Mouse (Mus musculus): ENCODE data around the gene Smok3c. TPM values are rescaled to one million over a fixed set of nuclear protein-coding genes. Genes with fewer than 3 reads are reported as not detected.
"Not testable (repeated sequence)": the region's sequence is repeated elsewhere in the genome, so short reads cannot be mapped to it uniquely, and the experiment has no call there.

Gene Smok3c
- polyA plus RNA-seq (2012; ENCODE audit: insufficient read depth, low replicate concordance) = not detected in 2 replicates

GRCm38 (mm10) chr5:138052894-138053293 is at the start of gene Smok3c:
TSS of gene Smok3c (plus strand) at chr5:138053194.
- not testable (repeated sequence) for H3K36me3 ChIP-seq (replicated peaks; ENCODE audit: low read length); H3K27me3 ChIP-seq (replicated peaks); H3K4me3 ChIP-seq (replicated peaks); H3K4me1 ChIP-seq; H3K9me3 ChIP-seq

GRCm38 (mm10) chr5:138009437-138009836 is 43.6 kb upstream of the Smok3c start:
- no peaks in the 10 kb centered on the region for H3K4me1 ChIP-seq
- H3K4me3 ChIP-seq (replicated peaks) = no peak overlapping the region
- no peak for TF ChIP-seq GATA1 (IDR thresholded peaks at IDR 0.05; ENCODE audit: borderline replicate concordance, low read length)
- no peak for TF ChIP-seq FLI1 (IDR thresholded peaks at IDR 0.05; ENCODE audit: low read length)
- no peaks in the 10 kb centered on the region for H3K36me3 ChIP-seq (replicated peaks; ENCODE audit: low read length)
- no peaks in the 10 kb centered on the region for H3K9me3 ChIP-seq
- no peaks in the 10 kb centered on the region for H3K27me3 ChIP-seq (replicated peaks)

GRCm38 (mm10) chr5:138012382-138012781 is 40.6 kb upstream of the Smok3c start:
- Histone ChIP-seq H3K9me3 (no peaks in the 10 kb centered on the region), H3K36me3 (replicated peaks; ENCODE audit: low read length) (no peaks in the 10 kb centered on the region), H3K27me3 (replicated peaks) (peaks cover 3% of the 10 kb centered on the region), H3K4me3 (replicated peaks) (no peak overlapping the region), H3K4me1 (no peaks in the 10 kb centered on the region)
- TF ChIP-seq FLI1 (IDR thresholded peaks at IDR 0.05; ENCODE audit: low read length) (no peak), GATA1 (IDR thresholded peaks at IDR 0.05; ENCODE audit: borderline replicate concordance, low read length) (no peak)

GRCm38 (mm10) chr5:138016530-138016929 is 36.5 kb upstream of the Smok3c start:
- H3K9me3 ChIP-seq = no peaks in the 10 kb centered on the region
- TF ChIP-seq FLI1 (IDR thresholded peaks at IDR 0.05; ENCODE audit: low read length) = no peak
- no peak for TF ChIP-seq GATA1 (IDR thresholded peaks at IDR 0.05; ENCODE audit: borderline replicate concordance, low read length)

GRCm38 (mm10) chr5:138016997-138017396 is 36.0 kb upstream of the Smok3c start:
- no peak for TF ChIP-seq GATA1 (IDR thresholded peaks at IDR 0.05; ENCODE audit: borderline replicate concordance, low read length)
- no peak for TF ChIP-seq FLI1 (IDR thresholded peaks at IDR 0.05; ENCODE audit: low read length)
- Histone ChIP-seq H3K36me3 (replicated peaks; ENCODE audit: low read length) (no peaks in the 10 kb centered on the region), H3K27me3 (replicated peaks) (peaks cover 3% of the 10 kb centered on the region), H3K4me1 (no peaks in the 10 kb centered on the region), H3K9me3 (no peaks in the 10 kb centered on the region), H3K4me3 (replicated peaks) (no peak overlapping the region)

More at GRCm38 (mm10) chr5:138016530-138016929, 36.5 kb upstream of the Smok3c start:
- H3K27me3 ChIP-seq (replicated peaks) = peaks cover 3% of the 10 kb centered on the region
- no peak overlapping the region for H3K4me3 ChIP-seq (replicated peaks)
- no peaks in the 10 kb centered on the region for H3K36me3 ChIP-seq (replicated peaks; ENCODE audit: low read length)
- no peaks in the 10 kb centered on the region for H3K4me1 ChIP-seq

- not testable (repeated sequence) for H3K27me3 ChIP-seq (replicated peaks); H3K4me3 ChIP-seq (replicated peaks); H3K9me3 ChIP-seq; H3K4me1 ChIP-seq; H3K36me3 ChIP-seq (replicated peaks; ENCODE audit: low read length)
Observed at GRCm38 (mm10) chr5:138019577-138019976, 33.4 kb upstream of the Smok3c start.

GRCm38 (mm10) chr5:138020961-138021479 is 32.0 kb upstream of the Smok3c start, which contains the start of the genes Smok3a and Smok3b:
TSS of gene Smok3a (plus strand) at chr5:138021261.
TSS of gene Smok3b (plus strand) at chr5:138021429.
- H3K4me3 ChIP-seq (replicated peaks); H3K9me3 ChIP-seq; H3K36me3 ChIP-seq (replicated peaks; ENCODE audit: low read length); H3K27me3 ChIP-seq (replicated peaks); H3K4me1 ChIP-seq: not testable (repeated sequence)

GRCm38 (mm10) chr5:138073803-138074202 is 20.8 kb downstream of the Smok3c start:
- Histone ChIP-seq H3K36me3 (replicated peaks; ENCODE audit: low read length) (no peaks in the 10 kb centered on the region), H3K9me3 (peaks cover 11% of the 10 kb centered on the region), H3K4me3 (replicated peaks) (no peak overlapping the region), H3K4me1 (no peaks in the 10 kb centered on the region), H3K27me3 (replicated peaks) (peaks cover 3% of the 10 kb centered on the region)
- TF ChIP-seq GATA1 (IDR thresholded peaks at IDR 0.05; ENCODE audit: borderline replicate concordance, low read length) = no peak
- no peak for TF ChIP-seq FLI1 (IDR thresholded peaks at IDR 0.05; ENCODE audit: low read length)

- TF ChIP-seq FLI1 (IDR thresholded peaks at IDR 0.05; ENCODE audit: low read length) (no peak), GATA1 (IDR thresholded peaks at IDR 0.05; ENCODE audit: borderline replicate concordance, low read length) (no peak)
- H3K27me3 ChIP-seq (replicated peaks) = peaks cover 3% of the 10 kb centered on the region
- no peaks in the 10 kb centered on the region for H3K4me1 ChIP-seq
- H3K9me3 ChIP-seq = peaks cover 11% of the 10 kb centered on the region
- no peak overlapping the region for H3K4me3 ChIP-seq (replicated peaks)
- H3K36me3 ChIP-seq (replicated peaks; ENCODE audit: low read length) = no peaks in the 10 kb centered on the region
Observed at GRCm38 (mm10) chr5:138075684-138076083, 22.7 kb downstream of the Smok3c start.

GRCm38 (mm10) chr5:138076148-138076547 is 23.2 kb downstream of the Smok3c start:
- peaks cover 11% of the 10 kb centered on the region for H3K9me3 ChIP-seq
- H3K4me1 ChIP-seq = no peaks in the 10 kb centered on the region
- peaks cover 3% of the 10 kb centered on the region for H3K27me3 ChIP-seq (replicated peaks)
- no peaks in the 10 kb centered on the region for H3K36me3 ChIP-seq (replicated peaks; ENCODE audit: low read length)
- no peak overlapping the region for H3K4me3 ChIP-seq (replicated peaks)
- TF ChIP-seq GATA1 (IDR thresholded peaks at IDR 0.05; ENCODE audit: borderline replicate concordance, low read length) (no peak), FLI1 (IDR thresholded peaks at IDR 0.05; ENCODE audit: low read length) (no peak)

GRCm38 (mm10) chr5:138080456-138080855 is 27.5 kb downstream of the Smok3c start:
- H3K36me3 ChIP-seq (replicated peaks; ENCODE audit: low read length) = no peaks in the 10 kb centered on the region
- H3K4me3 ChIP-seq (replicated peaks) = no peak overlapping the region
- peaks cover 15% of the 10 kb centered on the region for H3K9me3 ChIP-seq
- H3K27me3 ChIP-seq (replicated peaks) = peaks cover 2% of the 10 kb centered on the region
- no peaks in the 10 kb centered on the region; the same call in 1 of the 2 replicates for H3K4me1 ChIP-seq
- TF ChIP-seq GATA1 (IDR thresholded peaks at IDR 0.05; ENCODE audit: borderline replicate concordance, low read length) (no peak), FLI1 (IDR thresholded peaks at IDR 0.05; ENCODE audit: low read length) (no peak)

Data from megakaryocyte, embryonic 14.5 days (primary cell).